Mouse (Mus musculus) lung, embryonic 14.5 days (tissue): ENCODE data around the gene Aco2. TPM values are rescaled to one million over a fixed set of nuclear protein-coding genes. Genes with fewer than 3 reads are reported as not detected.

Experiments used
- ATAC-seq: fragments of 200-750 bp; cut with Nextera tagmentation; 2 replicates; pipeline ENCODE4 v1.8.0; 2017; ENCODE audit warnings: mild to moderate bottlenecking, moderate TSS enrichment, moderate library complexity; ENCODE audit not compliant: insufficient read depth
- DNase-seq: peaks from one replicate; pipeline ENCODE4 v3.0.0-alpha.2; 2015
- H3K27ac ChIP-seq: fragments of 300-500 bp; sonication (generic); 2 replicates; pipeline ENCODE4 v1.5.1; 2014; ENCODE audit warnings: low read depth, mild to moderate bottlenecking, moderate library complexity
- H3K27me3 ChIP-seq: fragments of 300-500 bp; sonication (generic); 2 replicates; pipeline ENCODE4 v1.6.1; 2014; ENCODE audit warnings: low read length, control low read depth; ENCODE audit not compliant: insufficient read depth
- H3K36me3 ChIP-seq: fragments of 300-500 bp; sonication (generic); 2 replicates; pipeline ENCODE4 v1.6.1; 2014; ENCODE audit warnings: control low read depth; ENCODE audit not compliant: insufficient read depth
- H3K4me1 ChIP-seq: fragments of 300-500 bp; sonication (generic); 2 replicates; pipeline ENCODE4 v1.6.1; 2014; ENCODE audit warnings: antibody characterized with exemption, control low read depth; ENCODE audit not compliant: insufficient read depth
- H3K4me2 ChIP-seq: fragments of 300-500 bp; sonication (generic); 2 replicates; pipeline ENCODE4 v1.6.1; 2014; ENCODE audit warnings: mild to moderate bottlenecking
- H3K4me3 ChIP-seq: fragments of 300-500 bp; sonication (generic); 2 replicates; pipeline ENCODE4 v1.5.1; 2014; ENCODE audit warnings: low read depth, low read length
- H3K9ac ChIP-seq: fragments of 300-500 bp; sonication (generic); 2 replicates; pipeline ENCODE4 v1.6.1; 2014
- H3K9me3 ChIP-seq: fragments of 300-500 bp; sonication (generic); 2 replicates; pipeline ENCODE4 v1.6.1; 2016; ENCODE audit warnings: low read depth, low read length, control low read depth
- CTCF ChIP-seq: IDR thresholded peaks from 2 replicates; pipeline ENCODE4 v1.5.1; 2016; ENCODE audit warnings: antibody characterized with exemption, low read depth
- WGBS: fragments of 180-500 bp; shearing (Covaris S2); extraction: QIAGEN DNeasy Blood & Tissue Kit; methylation state at CpG from one replicate; pipeline ENCODE4 v1.1.7; 2014; 5-methylcytosine and 5-hydroxymethylcytosine counted together
- polyA plus RNA-seq: library from polyadenylated mRNA; unstranded; fragments of >200 nt; fragmentation: Nextera tagmentation; extraction: Ambion mirVana; gene quantifications from 2 replicates; pipeline ENCODE4 v1.2.1, GENCODE M21; 2014

Aco2 gene
- polyA plus RNA-seq, 1 experiment from 2014 or later = 152 TPM

DNA sequence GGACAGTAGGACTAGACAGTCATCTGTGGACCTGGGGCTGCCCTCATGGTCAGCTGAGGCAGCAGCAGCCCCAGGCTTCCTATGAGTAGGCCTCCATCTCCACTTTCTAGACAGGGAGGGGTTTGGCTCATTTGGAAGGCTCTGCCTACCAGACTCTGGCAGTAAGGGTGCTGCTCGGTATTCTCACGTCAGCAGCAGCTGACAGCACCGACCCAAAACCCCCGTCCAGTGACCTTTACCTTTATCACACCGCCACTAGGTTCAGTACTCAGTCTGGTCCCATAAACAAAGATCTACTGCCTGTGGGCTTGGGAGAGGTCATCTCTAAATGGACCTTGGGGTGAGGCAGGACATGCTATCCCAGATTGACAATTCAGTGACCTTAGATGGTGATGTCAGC, 43.6 kb downstream of the Aco2 start:
- Histone ChIP-seq H3K27ac (no peak overlapping the region), H3K4me1 (no peaks in the 10 kb centered on the region), H3K4me2 (no peak overlapping the region), H3K36me3 (peaks cover 76% of the 10 kb centered on the region), H3K4me3 (no peak overlapping the region), H3K9me3 (no peaks in the 10 kb centered on the region), H3K9ac (no peak overlapping the region), H3K27me3 (no peaks in the 10 kb centered on the region)
- no peak for ATAC-seq
- no peak for TF ChIP-seq CTCF
- no peak for DNase-seq
- WGBS = 58% methylated on average over 5 of the region's 5 CpGs

DNA sequence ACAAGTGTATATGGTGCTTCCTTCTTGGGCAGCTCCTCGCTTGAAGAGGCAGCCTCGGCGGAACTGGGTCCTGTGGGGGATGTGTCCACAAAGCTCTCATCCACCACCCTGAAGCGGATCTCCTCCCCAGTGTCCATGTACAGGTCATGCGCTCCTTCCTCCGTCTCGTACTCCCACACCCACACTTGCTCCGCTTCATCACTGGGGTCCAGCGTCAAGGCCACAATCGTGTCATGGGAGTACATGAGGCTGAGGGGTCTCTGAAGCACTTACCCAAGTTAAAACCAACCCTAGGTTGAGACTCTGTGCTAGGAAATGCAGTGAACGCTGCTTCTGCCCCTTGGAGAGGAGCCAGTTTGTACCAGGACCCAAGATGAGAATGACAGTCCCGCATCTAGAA, 45.1 kb downstream of the Aco2 start:
- no peak for DNase-seq
- Histone ChIP-seq H3K9me3 (no peaks in the 10 kb centered on the region), H3K27ac (no peak overlapping the region), H3K4me2 (no peak overlapping the region), H3K4me3 (no peak overlapping the region), H3K4me1 (no peaks in the 10 kb centered on the region), H3K27me3 (no peaks in the 10 kb centered on the region), H3K9ac (no peak overlapping the region), H3K36me3 (peaks cover 61% of the 10 kb centered on the region)
- TF ChIP-seq CTCF = no peak
- no peak for ATAC-seq
- WGBS = 85% methylated on average over 12 of the region's 12 CpGs

DNA sequence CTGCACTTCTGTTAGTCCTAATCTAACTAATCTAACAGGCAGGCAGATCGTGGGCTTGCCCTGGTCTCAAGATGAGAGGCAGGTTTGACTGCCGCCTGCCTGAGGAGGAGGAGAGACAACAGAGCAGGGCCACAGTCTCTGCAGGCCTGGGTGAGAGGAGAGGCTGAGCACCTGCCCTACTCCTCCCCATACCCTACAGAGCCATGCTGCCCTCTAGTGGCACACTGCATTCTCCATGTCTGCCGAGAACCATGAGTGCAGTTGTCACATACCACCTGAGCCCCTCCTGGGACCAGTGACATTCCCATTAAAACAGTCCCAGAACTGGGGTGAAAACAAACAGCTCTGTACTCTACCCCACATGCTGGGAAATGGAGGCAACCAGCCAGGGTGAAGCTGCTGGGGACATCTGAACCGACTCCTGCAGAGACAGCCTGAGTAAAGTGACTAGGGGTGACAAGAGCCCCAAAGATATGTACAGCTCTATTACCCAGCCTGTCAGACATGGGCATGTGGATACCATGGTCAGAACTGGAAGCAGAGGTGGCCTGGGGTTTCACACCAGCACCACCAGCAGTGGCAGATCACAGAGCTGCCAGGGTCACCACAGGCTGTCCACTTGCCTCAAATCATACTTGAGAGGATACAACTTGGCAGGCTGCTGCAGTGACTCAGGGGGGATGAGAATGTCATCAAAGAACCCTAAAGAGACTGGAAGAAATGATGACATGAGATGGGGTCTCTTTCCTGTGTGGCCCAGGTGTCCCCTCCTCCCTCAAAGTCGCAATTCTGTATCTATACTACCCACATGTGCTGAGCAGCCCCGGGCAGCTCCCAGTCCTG, 45.7 kb downstream of the Aco2 start:
- Histone ChIP-seq H3K4me3 (no peak overlapping the region), H3K4me1 (no peaks in the 10 kb centered on the region), H3K36me3 (peaks cover 55% of the 10 kb centered on the region), H3K27ac (no peak overlapping the region), H3K9ac (no peak overlapping the region), H3K27me3 (no peaks in the 10 kb centered on the region), H3K4me2 (no peak overlapping the region), H3K9me3 (no peaks in the 10 kb centered on the region)
- peak; percentile 90 for TF ChIP-seq CTCF
- WGBS = 46% methylated on average over 6 of the region's 6 CpGs
- DNase-seq (peak; percentile 78), ATAC-seq (peak; percentile 39; the same call in 1 of the 2 replicates)

DNA sequence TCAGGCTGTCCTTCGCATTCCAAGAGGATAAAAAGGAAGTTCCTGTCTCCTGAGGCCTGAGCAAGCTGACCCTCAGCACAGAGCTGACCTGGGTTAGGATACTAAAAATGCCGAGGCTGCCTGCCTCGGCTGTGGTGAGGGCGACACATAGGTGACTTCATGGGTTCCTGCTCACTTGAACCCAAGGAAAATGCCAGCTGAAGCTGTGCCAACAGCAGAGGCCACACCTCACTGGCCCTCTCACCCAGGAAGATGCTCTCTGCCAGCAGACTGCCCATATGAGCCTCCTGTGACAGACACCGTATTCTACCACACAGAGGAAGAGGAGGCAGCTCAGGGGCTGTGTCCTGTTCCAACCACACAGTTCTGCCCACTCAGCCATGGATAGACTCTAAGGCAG, 47.0 kb downstream of the Aco2 start:
- WGBS = 77% methylated on average over 5 of the region's 5 CpGs
- H3K9ac ChIP-seq = no peak overlapping the region
- H3K4me2 ChIP-seq = no peak overlapping the region
- TF ChIP-seq CTCF = no peak
- no peaks in the 10 kb centered on the region for H3K9me3 ChIP-seq
- no peak for DNase-seq
- H3K27ac ChIP-seq = no peak overlapping the region
- no peaks in the 10 kb centered on the region for H3K4me1 ChIP-seq
- no peak overlapping the region for H3K4me3 ChIP-seq
- no peak for ATAC-seq
- H3K36me3 ChIP-seq = peaks cover 49% of the 10 kb centered on the region
- no peaks in the 10 kb centered on the region for H3K27me3 ChIP-seq

DNA sequence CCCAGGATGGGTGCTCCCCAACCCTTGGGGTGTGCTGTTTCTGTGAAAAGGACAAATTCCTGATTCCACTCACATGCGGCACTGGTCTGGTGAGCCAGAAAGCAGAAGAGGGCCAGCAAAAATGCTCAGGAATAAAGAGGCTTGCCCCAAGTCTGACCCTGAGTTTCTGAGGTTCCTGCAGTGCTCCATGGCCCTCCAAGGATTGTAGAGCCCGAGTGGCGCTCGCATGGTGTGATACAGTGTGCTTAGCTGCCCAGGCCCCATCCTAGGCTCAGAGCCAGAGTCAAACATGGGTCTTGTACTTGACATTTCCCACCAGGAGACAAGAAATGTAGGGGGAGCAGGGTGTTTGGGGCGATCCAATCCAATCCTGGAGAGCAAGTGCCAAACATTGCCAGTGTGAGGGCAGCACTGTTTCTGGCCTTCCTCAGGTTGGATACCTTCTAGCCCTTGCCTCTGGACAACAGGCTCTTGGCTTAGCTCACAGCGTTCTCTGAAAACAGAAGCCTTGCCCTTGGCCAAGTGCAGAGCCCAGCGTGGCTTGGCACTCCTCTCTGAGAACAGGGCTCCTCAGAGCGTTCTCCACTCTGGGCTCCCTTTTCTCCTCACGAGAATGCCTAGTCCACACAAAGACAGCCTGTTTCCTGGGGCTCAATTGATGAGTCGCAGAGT, 48.6 kb downstream of the Aco2 start:
- Histone ChIP-seq H3K27ac (no peak overlapping the region), H3K4me2 (no peak overlapping the region), H3K9ac (no peak overlapping the region), H3K9me3 (no peaks in the 10 kb centered on the region), H3K4me3 (no peak overlapping the region), H3K4me1 (no peaks in the 10 kb centered on the region), H3K36me3 (peaks cover 33% of the 10 kb centered on the region), H3K27me3 (no peaks in the 10 kb centered on the region)
- no peak for ATAC-seq
- WGBS = 84% methylated on average over 10 of the region's 10 CpGs
- TF ChIP-seq CTCF = no peak
- no peak for DNase-seq

DNA sequence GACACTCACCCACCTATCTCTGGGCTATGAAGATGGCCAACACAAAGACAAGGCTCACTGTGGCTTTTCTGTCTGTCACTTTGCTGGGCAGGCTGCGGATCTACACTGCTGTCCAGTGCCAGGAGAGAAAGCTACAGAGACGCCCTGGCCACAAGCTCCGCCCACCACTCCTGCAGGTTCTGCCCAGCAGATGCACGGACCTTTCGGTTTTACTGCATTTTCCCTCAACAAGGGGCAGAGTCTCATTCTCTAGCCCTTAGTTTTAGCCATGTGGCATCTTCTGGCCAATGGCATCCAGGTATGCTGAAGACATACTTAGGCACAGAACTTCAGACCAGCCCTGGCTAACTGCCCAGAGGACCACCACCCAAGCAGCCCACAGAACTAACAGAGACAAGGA, 49.1 kb downstream of the Aco2 start:
- Histone ChIP-seq H3K27ac (no peak overlapping the region), H3K9ac (no peak overlapping the region), H3K4me1 (no peaks in the 10 kb centered on the region), H3K4me3 (no peak overlapping the region), H3K4me2 (no peak overlapping the region), H3K9me3 (no peaks in the 10 kb centered on the region), H3K36me3 (peaks cover 27% of the 10 kb centered on the region), H3K27me3 (no peaks in the 10 kb centered on the region)
- TF ChIP-seq CTCF = no peak
- 69% methylated on average over 5 of the region's 5 CpGs for WGBS
- ATAC-seq (no peak), DNase-seq (no peak)

DNA sequence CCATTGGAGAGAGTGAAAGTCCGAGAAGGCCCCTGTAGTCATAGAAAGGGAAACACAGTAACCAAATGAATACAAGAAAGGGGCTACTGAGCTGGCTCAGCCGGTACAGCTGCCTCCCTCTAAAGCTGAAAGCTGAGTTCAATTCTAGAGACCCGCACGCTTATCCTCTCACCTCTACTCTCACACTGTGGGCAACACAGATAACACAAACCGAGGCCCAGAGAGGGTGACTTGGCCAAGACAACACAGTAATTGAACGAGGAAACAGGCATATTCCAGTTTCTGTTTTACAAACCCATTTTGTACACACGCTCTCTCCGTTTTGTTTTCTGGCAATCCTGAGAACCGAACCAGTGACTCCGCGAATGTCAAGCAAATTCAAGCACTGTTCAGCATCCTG, 52.8 kb downstream of the Aco2 start:
- TF ChIP-seq CTCF = no peak
- DNase-seq = no peak
- Histone ChIP-seq H3K4me2 (peak overlapping the region; percentile 93), H3K4me3 (peak overlapping the region; percentile 74), H3K36me3 (0 out of 2 replicates have a peak, but pooled peaks cover 7% of the 10 kb centered on the region), H3K9ac (peak overlapping the region; percentile 77), H3K27me3 (no peaks in the 10 kb centered on the region), H3K4me1 (no peaks in the 10 kb centered on the region), H3K9me3 (no peaks in the 10 kb centered on the region), H3K27ac (no peak overlapping the region)
- 78% methylated on average over 11 of the region's 11 CpGs for WGBS
- ATAC-seq = no peak
